ENCODE assay signal across 16 mouse cellular contexts in the genomic region with DNA sequence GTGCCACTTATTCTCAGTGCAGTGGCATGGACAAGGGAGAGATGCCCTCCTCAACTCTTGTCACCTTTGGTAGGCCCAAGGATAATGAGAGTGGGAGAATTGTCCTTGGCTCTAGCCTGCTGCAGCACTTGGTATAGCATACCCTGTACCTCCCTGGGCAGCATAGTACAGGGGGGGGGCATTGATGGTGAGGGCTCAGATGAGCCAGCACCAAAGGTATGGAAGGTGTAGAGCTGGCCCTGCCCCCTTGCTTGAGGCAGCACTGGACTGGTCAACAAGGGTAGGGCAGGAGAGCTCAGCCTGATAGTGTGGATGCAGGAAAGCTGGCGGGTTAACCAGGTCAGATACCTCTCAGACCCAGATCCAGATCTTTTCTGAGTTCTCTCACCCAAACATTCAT.
"Had no signal": no experiment of that assay in that cellular context is flagged by ENCODE, and none has a peak within 500 bp of the region (broad histone marks: within the 10 kb centered on the region; RNA-seq: fewer than 3 reads in every experiment).

No protein-coding gene starts in this region.

- H3K4me2 ChIP-seq: limb, embryonic 15.5 days; liver, embryonic 11.5 days; lung, embryonic 14.5 days; neural tube, embryonic 13.5 days had no signal

- H3K27ac ChIP-seq: kidney, postnatal 0 days; layer of hippocampus, adult 2 months; limb, embryonic 15.5 days; liver, embryonic 14.5 days; macrophage; neural tube, embryonic 13.5 days had no signal

- H3K4me1 ChIP-seq: limb, embryonic 15.5 days; neural tube, embryonic 13.5 days had no signal

- ATAC-seq: intestine, postnatal 0 days; liver, postnatal 0 days; lung, postnatal 0 days had no signal

- DNase-seq: kidney, adult 2 months; layer of hippocampus, adult 9-11 months; liver, postnatal 0 days; lung, embryonic 14.5 days; thymus, adult 18-20 months; thymus, postnatal 14 days; thymus, postnatal 4 days had no signal

- H3K36me3 ChIP-seq: limb, embryonic 15.5 days; neural tube, embryonic 13.5 days had no signal

- H3K4me3 ChIP-seq: layer of hippocampus, adult 2 months; limb, embryonic 15.5 days; neural tube, embryonic 13.5 days had no signal

- H3K9me3 ChIP-seq: limb, embryonic 15.5 days; neural tube, embryonic 13.5 days had no signal

- H3K9ac ChIP-seq: limb, embryonic 15.5 days; liver, embryonic 14.5 days; liver, postnatal 0 days; lung, embryonic 14.5 days; neural tube, embryonic 13.5 days had no signal

- H3K27me3 ChIP-seq: limb, embryonic 15.5 days; neural tube, embryonic 13.5 days had no signal
